Mouse (Mus musculus): ENCODE measurements around the gene Cryba1. TPM values are rescaled to one million over a fixed set of nuclear protein-coding genes. Genes with fewer than 3 reads are reported as not detected.
"Not testable (repeated sequence)": the region's sequence is repeated elsewhere in the genome, so short reads cannot be mapped to it uniquely, and the experiment has no call there.

Gene Cryba1
- polyA plus RNA-seq, 1 experiment from 2014 or later = not detected

DNA sequence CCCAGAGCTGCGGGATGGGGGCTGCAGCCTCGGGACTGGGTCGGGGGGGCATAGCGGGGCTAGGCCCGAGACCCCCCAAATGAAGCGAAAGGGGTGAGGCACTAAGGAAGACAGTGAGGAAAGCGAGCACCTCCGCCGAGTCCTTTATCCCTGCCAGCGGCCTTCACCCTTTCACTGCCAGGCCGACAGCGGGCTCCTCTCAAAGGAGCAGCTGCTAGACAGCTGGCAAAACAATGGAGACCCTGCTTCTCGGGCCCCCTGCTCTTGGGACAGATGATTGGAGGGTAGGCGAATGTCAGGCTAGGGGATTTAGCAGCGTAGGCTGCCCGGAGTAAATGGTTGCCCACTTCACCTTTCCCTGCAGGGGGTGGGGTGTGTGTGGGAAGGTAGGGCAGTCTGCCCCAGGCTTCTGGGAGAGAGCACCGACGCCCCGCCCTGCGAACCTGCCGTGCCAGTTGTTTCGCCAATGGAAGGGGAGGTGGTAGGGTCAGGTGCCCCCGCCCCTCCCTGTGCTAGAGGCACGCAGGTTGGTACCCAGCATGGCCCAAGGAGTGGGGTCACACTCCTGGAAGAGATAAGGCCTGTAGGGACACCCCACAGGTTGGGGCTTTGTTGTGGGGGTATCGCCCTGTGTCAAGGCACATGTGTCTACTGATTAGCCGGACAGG, 38.7 kb upstream of the Cryba1 start:
- no peaks in the 10 kb centered on the region for H3K36me3 ChIP-seq (ENCODE audit: control insufficient read depth, insufficient read depth, low read length)
- H3K27ac ChIP-seq (ENCODE audit: low read length) = peak overlapping the region; percentile 83; the same call in 1 of the 2 replicates
- peak overlapping the region; percentile 90 for H3K4me3 ChIP-seq (ENCODE audit: low read depth, low read length)
- no peaks in the 10 kb centered on the region for H3K27me3 ChIP-seq (ENCODE audit: control insufficient read depth, insufficient read depth, low read length)
- peak overlapping the region; percentile 93 for H3K9ac ChIP-seq (replicated peaks; ENCODE audit: low read depth, low read length)
- ATAC-seq (ENCODE audit: insufficient number of reproducible peaks, insufficient read depth, low FRiP score, low read depth) = peak; percentile 61; the same call in 1 of the 2 replicates
- no peaks in the 10 kb centered on the region for H3K9me3 ChIP-seq (ENCODE audit: control insufficient read depth, low read depth, low read length)
- H3K4me1 ChIP-seq (ENCODE audit: control insufficient read depth, insufficient read depth, low read length) = peaks cover 30% of the 10 kb centered on the region
- H3K4me2 ChIP-seq (replicated peaks; ENCODE audit: low read depth, low read length) = peak overlapping the region; percentile 73
- 7% methylated on average over 26 of the region's 26 CpGs for WGBS

DNA sequence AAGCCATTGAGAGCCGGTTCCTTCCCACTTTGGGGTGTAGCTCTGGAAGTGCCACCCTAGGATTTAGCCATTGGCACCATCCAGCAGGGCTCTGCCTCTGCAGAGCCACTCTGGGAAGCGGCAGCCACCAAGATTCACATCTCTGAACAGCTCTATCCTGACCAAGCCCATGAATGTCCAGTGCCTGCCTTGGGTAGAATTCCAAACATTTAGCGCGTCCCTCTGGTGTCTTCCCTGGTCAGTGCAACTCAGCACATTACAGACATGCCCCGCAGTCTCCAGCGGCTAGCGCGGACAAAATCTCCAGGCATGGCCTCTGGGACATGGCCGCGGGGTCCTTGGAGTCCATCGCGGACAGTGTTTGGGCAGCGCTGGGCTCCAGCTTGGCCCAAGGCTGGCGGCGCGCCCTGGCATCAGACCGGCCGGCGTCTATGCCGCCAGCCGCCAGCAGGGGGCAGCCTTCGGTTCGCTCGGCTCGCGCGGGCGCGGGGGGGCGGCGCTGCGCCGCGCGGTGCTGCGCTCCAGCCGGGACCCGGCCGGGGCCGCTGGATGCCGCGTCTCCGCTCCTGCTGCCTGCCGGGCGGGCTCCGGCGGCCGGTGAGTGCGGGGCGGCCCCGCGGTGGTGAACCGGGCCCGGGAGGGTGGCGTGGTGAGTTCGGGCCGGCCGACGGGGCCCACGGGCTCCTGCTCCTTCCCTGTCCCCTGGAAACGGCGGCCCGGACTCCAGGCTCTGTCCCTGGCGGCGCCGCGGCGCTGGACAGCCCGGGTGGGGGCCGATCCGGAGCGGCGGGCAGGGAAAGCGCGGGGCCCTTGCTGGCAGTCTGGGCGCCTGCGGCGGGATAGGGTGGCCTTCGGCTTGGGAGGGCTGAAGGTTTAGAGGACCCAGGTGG, 37.9 kb upstream of the Cryba1 start, which contains the start of gene Myo18a:
Myo18a (plus strand) TSS at position 464 of the 890 bp plus-strand sequence.
- Histone ChIP-seq H3K36me3 (ENCODE audit: control insufficient read depth, insufficient read depth, low read length) (no peaks in the 10 kb centered on the region), H3K4me2 (replicated peaks; ENCODE audit: low read depth, low read length) (peak within 1 kb of the TSS; percentile 73), H3K27me3 (ENCODE audit: control insufficient read depth, insufficient read depth, low read length) (no peaks in the 10 kb centered on the region), H3K9me3 (ENCODE audit: control insufficient read depth, low read depth, low read length) (no peaks in the 10 kb centered on the region), H3K9ac (replicated peaks; ENCODE audit: low read depth, low read length) (peak within 1 kb of the TSS; percentile 93), H3K4me1 (ENCODE audit: control insufficient read depth, insufficient read depth, low read length) (peaks cover 30% of the 10 kb centered on the region), H3K4me3 (ENCODE audit: low read depth, low read length) (peak within 1 kb of the TSS; percentile 90), H3K27ac (ENCODE audit: low read length) (peak within 1 kb of the TSS; percentile 83; the same call in 1 of the 2 replicates)
- peak; percentile 80 for ATAC-seq (ENCODE audit: insufficient number of reproducible peaks, insufficient read depth, low FRiP score, low read depth)
- WGBS = 2% methylated on average over 77 of the region's 79 CpGs

DNA sequence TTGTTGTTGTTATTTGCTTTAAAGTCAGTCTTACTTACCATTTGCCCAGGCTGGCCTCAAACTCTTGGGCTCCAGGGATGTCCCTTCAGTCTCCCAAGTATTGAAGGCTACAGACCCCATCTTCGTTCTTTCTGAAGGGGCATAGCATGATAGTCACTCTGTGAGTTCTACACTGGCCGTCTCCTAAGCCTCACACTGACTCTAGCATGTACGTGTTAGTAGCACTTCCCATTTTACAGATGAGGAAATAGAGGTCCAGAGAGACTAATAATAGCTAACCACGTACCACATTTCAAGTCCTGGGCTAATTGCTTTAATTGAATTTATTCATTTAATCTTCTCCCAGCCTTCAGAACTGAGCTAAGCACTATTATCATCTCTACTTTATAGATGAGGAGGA, 34.9 kb upstream of the Cryba1 start:
- Histone ChIP-seq H3K4me2 (replicated peaks; ENCODE audit: low read depth, low read length) (no peak overlapping the region), H3K9me3 (ENCODE audit: control insufficient read depth, low read depth, low read length) (no peaks in the 10 kb centered on the region), H3K4me1 (ENCODE audit: control insufficient read depth, insufficient read depth, low read length) (peaks cover 14% of the 10 kb centered on the region), H3K36me3 (ENCODE audit: control insufficient read depth, insufficient read depth, low read length) (no peaks in the 10 kb centered on the region), H3K4me3 (ENCODE audit: low read depth, low read length) (no peak overlapping the region), H3K9ac (replicated peaks; ENCODE audit: low read depth, low read length) (no peak overlapping the region), H3K27ac (ENCODE audit: low read length) (no peak overlapping the region), H3K27me3 (ENCODE audit: control insufficient read depth, insufficient read depth, low read length) (no peaks in the 10 kb centered on the region)
- 85% methylated on average over 4 of the region's 4 CpGs for WGBS
- ATAC-seq (ENCODE audit: insufficient number of reproducible peaks, insufficient read depth, low FRiP score, low read depth) = no peak

DNA sequence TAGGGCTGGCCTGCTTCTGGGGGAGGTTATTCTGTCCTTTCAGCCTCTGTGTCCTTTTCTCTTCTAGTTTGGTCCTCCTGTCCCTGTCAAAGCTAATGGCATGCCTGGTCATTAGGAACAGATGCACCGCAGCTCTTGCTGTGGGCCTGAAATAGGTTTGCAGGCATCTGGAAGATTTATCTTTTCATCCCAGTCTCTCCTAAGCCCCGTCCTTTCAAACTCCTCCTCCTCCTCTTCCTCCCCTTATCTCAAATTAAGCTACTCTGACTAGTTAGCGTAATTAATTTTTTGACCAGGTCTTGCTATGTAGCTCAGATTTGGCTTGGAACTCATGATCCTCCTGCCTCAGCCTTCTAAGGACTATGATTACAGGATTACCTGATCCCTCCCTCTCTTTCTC, 28.4 kb upstream of the Cryba1 start:
- no peaks in the 10 kb centered on the region for H3K36me3 ChIP-seq (ENCODE audit: control insufficient read depth, insufficient read depth, low read length)
- H3K4me2 ChIP-seq (replicated peaks; ENCODE audit: low read depth, low read length) = no peak overlapping the region
- no peak for ATAC-seq (ENCODE audit: insufficient number of reproducible peaks, insufficient read depth, low FRiP score, low read depth)
- no peaks in the 10 kb centered on the region for H3K27me3 ChIP-seq (ENCODE audit: control insufficient read depth, insufficient read depth, low read length)
- H3K4me3 ChIP-seq (ENCODE audit: low read depth, low read length) = no peak overlapping the region
- H3K4me1 ChIP-seq (ENCODE audit: control insufficient read depth, insufficient read depth, low read length) = no peaks in the 10 kb centered on the region
- H3K9me3 ChIP-seq (ENCODE audit: control insufficient read depth, low read depth, low read length) = no peaks in the 10 kb centered on the region
- no peak overlapping the region for H3K9ac ChIP-seq (replicated peaks; ENCODE audit: low read depth, low read length)
- no peak overlapping the region for H3K27ac ChIP-seq (ENCODE audit: low read length)
- 64% methylated on average over 3 of the region's 3 CpGs for WGBS

DNA sequence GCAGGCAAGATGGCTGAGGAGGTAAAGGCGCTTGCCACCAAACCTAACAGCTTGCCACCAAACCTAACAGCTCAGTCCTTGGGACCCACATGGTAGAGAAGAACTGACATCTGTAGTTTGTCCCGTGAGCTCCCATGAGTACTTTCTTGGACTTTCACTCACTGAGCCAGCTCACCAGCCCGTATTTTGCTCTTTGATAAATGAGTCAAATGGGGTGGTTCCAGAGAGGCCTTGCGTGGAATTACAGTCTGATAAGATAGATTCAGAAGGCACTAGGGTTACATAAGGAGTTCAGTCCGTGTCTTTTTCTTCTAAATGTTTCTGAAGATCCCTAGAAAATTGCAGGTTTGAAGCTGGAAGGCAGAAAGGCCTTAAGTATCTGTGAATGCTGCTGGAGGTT, 27.4 kb upstream of the Cryba1 start:
- no peaks in the 10 kb centered on the region for H3K4me1 ChIP-seq (ENCODE audit: control insufficient read depth, insufficient read depth, low read length)
- no peak overlapping the region for H3K4me2 ChIP-seq (replicated peaks; ENCODE audit: low read depth, low read length)
- H3K27ac ChIP-seq (ENCODE audit: low read length) = no peak overlapping the region
- 62% methylated on average over 5 of the region's 5 CpGs for WGBS
- H3K4me3 ChIP-seq (ENCODE audit: low read depth, low read length) = no peak overlapping the region
- no peaks in the 10 kb centered on the region for H3K36me3 ChIP-seq (ENCODE audit: control insufficient read depth, insufficient read depth, low read length)
- H3K9ac ChIP-seq (replicated peaks; ENCODE audit: low read depth, low read length) = no peak overlapping the region
- no peaks in the 10 kb centered on the region for H3K9me3 ChIP-seq (ENCODE audit: control insufficient read depth, low read depth, low read length)
- no peak for ATAC-seq (ENCODE audit: insufficient number of reproducible peaks, insufficient read depth, low FRiP score, low read depth)
- no peaks in the 10 kb centered on the region for H3K27me3 ChIP-seq (ENCODE audit: control insufficient read depth, insufficient read depth, low read length)

DNA sequence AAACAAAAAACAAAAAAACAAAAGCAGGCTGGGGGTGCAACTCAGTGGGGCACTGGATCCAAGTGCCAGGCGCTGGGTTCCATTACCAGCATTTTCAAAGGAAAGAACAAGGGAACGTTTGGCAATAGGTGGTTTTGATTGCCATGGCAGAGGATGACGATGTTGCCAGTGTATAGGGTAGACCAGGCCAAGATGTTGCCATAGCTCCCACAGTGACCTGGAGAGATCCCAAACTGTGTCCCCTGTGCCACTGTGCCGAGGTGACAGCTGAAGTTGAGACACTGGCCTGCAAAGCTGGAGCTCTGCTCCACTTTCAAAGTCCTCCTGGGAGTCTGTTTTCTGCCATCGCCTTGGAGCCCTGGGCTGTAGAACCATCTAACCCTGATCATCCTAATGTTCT, 23.9 kb upstream of the Cryba1 start:
- Histone ChIP-seq H3K9me3 (ENCODE audit: control insufficient read depth, low read depth, low read length) (no peaks in the 10 kb centered on the region), H3K4me3 (ENCODE audit: low read depth, low read length) (no peak overlapping the region), H3K27me3 (ENCODE audit: control insufficient read depth, insufficient read depth, low read length) (no peaks in the 10 kb centered on the region), H3K4me2 (replicated peaks; ENCODE audit: low read depth, low read length) (no peak overlapping the region), H3K27ac (ENCODE audit: low read length) (no peak overlapping the region), H3K9ac (replicated peaks; ENCODE audit: low read depth, low read length) (no peak overlapping the region), H3K36me3 (ENCODE audit: control insufficient read depth, insufficient read depth, low read length) (no peaks in the 10 kb centered on the region), H3K4me1 (ENCODE audit: control insufficient read depth, insufficient read depth, low read length) (no peaks in the 10 kb centered on the region)
- 85% methylated on average over 5 of the region's 5 CpGs for WGBS
- no peak for ATAC-seq (ENCODE audit: insufficient number of reproducible peaks, insufficient read depth, low FRiP score, low read depth)

DNA sequence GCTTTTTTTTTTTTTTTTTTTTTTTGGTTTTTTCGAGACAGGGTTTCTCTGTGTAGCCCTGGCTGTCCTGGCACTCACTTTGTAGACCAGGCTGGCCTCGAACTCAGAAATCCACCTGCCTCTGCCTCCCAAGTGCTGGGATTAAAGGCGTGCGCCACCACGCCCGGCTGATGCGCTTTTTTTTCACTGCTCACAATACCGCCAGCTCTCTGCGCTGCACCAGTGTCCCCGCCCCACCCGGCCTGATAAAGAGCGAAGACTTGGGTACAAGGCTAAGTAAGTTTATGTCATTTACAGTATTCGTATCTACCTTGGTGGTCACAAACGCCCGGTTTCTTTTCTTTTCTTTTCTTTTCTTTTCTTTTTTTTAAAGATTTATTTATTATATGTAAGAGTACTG, 22.0 kb upstream of the Cryba1 start:
- 94% methylated on average over 13 of the region's 15 CpGs for WGBS
- H3K9me3 ChIP-seq (ENCODE audit: control insufficient read depth, low read depth, low read length); ATAC-seq (ENCODE audit: insufficient number of reproducible peaks, insufficient read depth, low FRiP score, low read depth); H3K27me3 ChIP-seq (ENCODE audit: control insufficient read depth, insufficient read depth, low read length); H3K4me2 ChIP-seq (replicated peaks; ENCODE audit: low read depth, low read length); H3K27ac ChIP-seq (ENCODE audit: low read length); H3K4me3 ChIP-seq (ENCODE audit: low read depth, low read length); H3K9ac ChIP-seq (replicated peaks; ENCODE audit: low read depth, low read length); H3K4me1 ChIP-seq (ENCODE audit: control insufficient read depth, insufficient read depth, low read length); H3K36me3 ChIP-seq (ENCODE audit: control insufficient read depth, insufficient read depth, low read length): not testable (repeated sequence)

DNA sequence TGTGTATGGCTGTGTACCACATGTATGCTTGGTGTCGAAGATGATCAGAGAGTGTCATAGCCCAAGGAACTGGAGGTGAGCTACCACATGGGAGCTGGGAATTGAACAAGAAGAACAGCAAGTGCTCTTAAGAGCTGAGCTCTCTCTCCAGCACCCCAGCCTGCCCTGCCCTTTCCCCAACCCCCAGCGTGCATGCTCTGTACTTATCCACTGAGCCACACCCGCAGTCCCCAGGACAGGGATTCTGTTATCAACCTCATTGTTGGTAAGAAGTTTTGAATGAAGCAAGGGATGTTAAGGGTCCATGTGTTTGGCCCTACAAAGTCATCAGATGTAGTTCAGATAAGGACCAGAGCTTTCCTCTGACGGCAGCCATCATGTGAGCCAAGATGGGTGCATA, 21.6 kb upstream of the Cryba1 start:
- 80% methylated on average over 4 of the region's 4 CpGs for WGBS
- H3K4me1 ChIP-seq (ENCODE audit: control insufficient read depth, insufficient read depth, low read length) = no peaks in the 10 kb centered on the region

More for the DNA sequence above, 21.6 kb upstream of the Cryba1 start:
- Histone ChIP-seq H3K36me3 (ENCODE audit: control insufficient read depth, insufficient read depth, low read length) (no peaks in the 10 kb centered on the region), H3K27ac (ENCODE audit: low read length) (no peak overlapping the region), H3K9ac (replicated peaks; ENCODE audit: low read depth, low read length) (no peak overlapping the region), H3K4me3 (ENCODE audit: low read depth, low read length) (no peak overlapping the region), H3K4me2 (replicated peaks; ENCODE audit: low read depth, low read length) (no peak overlapping the region), H3K27me3 (ENCODE audit: control insufficient read depth, insufficient read depth, low read length) (no peaks in the 10 kb centered on the region), H3K9me3 (ENCODE audit: control insufficient read depth, low read depth, low read length) (no peaks in the 10 kb centered on the region)
- no peak for ATAC-seq (ENCODE audit: insufficient number of reproducible peaks, insufficient read depth, low FRiP score, low read depth)
